In genomic region chr6:42237276-42237805, GRCm38 (mm10) we compare ENCODE assay signal across 39 mouse cellular contexts. TPM values are rescaled to one million over a fixed set of nuclear protein-coding genes. Genes with fewer than 3 reads are reported as not detected.
DNase-seq lines count a peak whose midpoint lies in the region; ATAC-seq lines count a peak whose summit lies in the region.
"Had no signal": no experiment of that assay in that cellular context is flagged by ENCODE, and none has a peak within 500 bp of the region (broad histone marks: within the 10 kb centered on the region; RNA-seq: fewer than 3 reads in every experiment).

No protein-coding gene starts in this region.

- H3K9me3 ChIP-seq in forebrain, embryonic 16.5 days (ENCODE audit: control insufficient read depth, low read length), result no peaks in the 10 kb centered on the region
- H3K9me3 ChIP-seq in forebrain, embryonic 15.5 days, result no peaks in the 10 kb centered on the region
- H3K9me3 ChIP-seq: G1E; hindbrain, embryonic 13.5 days; limb, embryonic 12.5 days; liver, embryonic 15.5 days; midbrain, embryonic 13.5 days had no signal

- H3K9ac ChIP-seq in forebrain, embryonic 16.5 days (replicated peaks; ENCODE audit: low read depth, low read length), result no peak overlapping the region
- no peak overlapping the region for H3K9ac ChIP-seq in forebrain, embryonic 15.5 days (replicated peaks)
- H3K9ac ChIP-seq: hindbrain, embryonic 13.5 days; limb, embryonic 12.5 days; liver, embryonic 15.5 days; midbrain, embryonic 13.5 days had no signal

- peak; percentile 40; the same call in 1 of the 2 replicates for ATAC-seq in forebrain, embryonic 16.5 days
- ATAC-seq in forebrain, embryonic 15.5 days (replicated peaks), result no peak
- ATAC-seq: intestine, embryonic 16.5 days; lung, postnatal 0 days; midbrain, embryonic 13.5 days had no signal

- H3K27ac ChIP-seq in forebrain, embryonic 16.5 days (ENCODE audit: low read length), result no peak overlapping the region
- no peak overlapping the region for H3K27ac ChIP-seq in forebrain, embryonic 15.5 days (replicated peaks)
- H3K27ac ChIP-seq: hindbrain, embryonic 13.5 days; kidney, postnatal 0 days; limb, embryonic 12.5 days; liver, embryonic 15.5 days; macrophage; midbrain, embryonic 13.5 days had no signal

- WGBS in forebrain, embryonic 16.5 days, result 60% methylated on average over 6 of the region's 6 CpGs
- 66% methylated on average over 6 of the region's 6 CpGs for WGBS in forebrain, embryonic 15.5 days

- 0 out of 2 replicates have a peak, but pooled peaks cover 2% of the 10 kb centered on the region for H3K4me1 ChIP-seq in forebrain, embryonic 16.5 days (replicated peaks; ENCODE audit: control insufficient read depth, insufficient read depth, low read length)
- H3K4me1 ChIP-seq in forebrain, embryonic 15.5 days, result no peaks in the 10 kb centered on the region
- H3K4me1 ChIP-seq: hindbrain, embryonic 13.5 days; limb, embryonic 12.5 days; liver, embryonic 15.5 days; midbrain, embryonic 13.5 days had no signal

- intact Hi-C loops in left cerebral cortex, postnatal 10 days (cut with DNase I), result no loop called here

- H3K4me3 ChIP-seq in forebrain, embryonic 16.5 days (replicated peaks; ENCODE audit: low read length), result no peak overlapping the region
- no peak overlapping the region for H3K4me3 ChIP-seq in forebrain, embryonic 15.5 days
- H3K4me3 ChIP-seq: hindbrain, embryonic 13.5 days; limb, embryonic 12.5 days; liver, embryonic 15.5 days; midbrain, embryonic 13.5 days had no signal

- peak; percentile 24 to 47 for DNase-seq in left cerebral cortex, adult 18-20 months (ENCODE audit: low spot score in 2 of 2)
- no peak for DNase-seq in left cerebral cortex, postnatal 10 days (ENCODE audit: extremely low spot score in 1 of 2, low spot score in 2 of 2)
- DNase-seq in right cerebral cortex, adult 18-20 months, result peak; percentile 72
- no peak for DNase-seq in right cerebral cortex, postnatal 4 days
- peak; percentile 66 for DNase-seq in telencephalon, adult 2 months (ENCODE audit: low read depth, low spot score)
- no peak for DNase-seq in cerebellum, adult 18-20 months
- DNase-seq: adrenal gland, adult 8-10 months; cerebellum, adult 9-10 months; cerebellum, postnatal 36 days; gastrocnemius, postnatal 25 days; heart, adult 18-20 months; heart, postnatal 36 days; kidney, adult 8-10 months; kidney, postnatal 4 days; retina, postnatal 1 day had no signal

- H3K4me2 ChIP-seq in forebrain, embryonic 16.5 days (ENCODE audit: low read length), result no peak overlapping the region
- H3K4me2 ChIP-seq in forebrain, embryonic 15.5 days (replicated peaks), result no peak overlapping the region
- H3K4me2 ChIP-seq: heart, embryonic 11.5 days; hindbrain, embryonic 13.5 days; limb, embryonic 12.5 days; liver, embryonic 15.5 days; midbrain, embryonic 13.5 days had no signal

- H3K36me3 ChIP-seq in forebrain, embryonic 16.5 days (ENCODE audit: control insufficient read depth, insufficient read depth), result no peaks in the 10 kb centered on the region
- no peaks in the 10 kb centered on the region for H3K36me3 ChIP-seq in forebrain, embryonic 15.5 days
- H3K36me3 ChIP-seq: G1E; hindbrain, embryonic 13.5 days; limb, embryonic 12.5 days; liver, embryonic 15.5 days; midbrain, embryonic 13.5 days had no signal

- no peaks in the 10 kb centered on the region for H3K27me3 ChIP-seq in forebrain, embryonic 16.5 days (replicated peaks; ENCODE audit: control insufficient read depth, insufficient read depth, low read length)
- no peaks in the 10 kb centered on the region for H3K27me3 ChIP-seq in forebrain, embryonic 15.5 days
- H3K27me3 ChIP-seq: hindbrain, embryonic 13.5 days; limb, embryonic 12.5 days; liver, embryonic 15.5 days; midbrain, embryonic 13.5 days had no signal

RNA-seq across cellular contexts. Expression of gene Gstk1, which starts 8.4 kb away (rescaled TPM):
- polyA plus RNA-seq in forebrain, embryonic 16.5 days (2015; fragmentation: Nextera tagmentation; extraction: Ambion mirVana), result 8.2 and 10.1 TPM in 2 replicates
- 10.7 and 12.0 TPM in 2 replicates for polyA plus RNA-seq in forebrain, embryonic 15.5 days (2015; fragmentation: Nextera tagmentation; extraction: Ambion mirVana)
- total RNA-seq in left cerebral cortex, adult 18-20 months (2021), result 10 to 100 TPM; 11.0 to 14.9 TPM
- total RNA-seq in left cerebral cortex, postnatal 10 days (2021), result 1 to 10 TPM; 5.1 to 7.1 TPM
- polyA plus RNA-seq: G1E had no signal

RNA-seq across cellular contexts. Expression of gene Tas2r144, which starts 22.2 kb away (rescaled TPM):
- not detected in 2 replicates for polyA plus RNA-seq in forebrain, embryonic 16.5 days (2015; fragmentation: Nextera tagmentation; extraction: Ambion mirVana)
- polyA plus RNA-seq in forebrain, embryonic 15.5 days (2015; fragmentation: Nextera tagmentation; extraction: Ambion mirVana), result not detected in 2 replicates
- total RNA-seq in left cerebral cortex, adult 18-20 months (2021), result not detected
- total RNA-seq in left cerebral cortex, postnatal 10 days (2021), result not detected
- total RNA-seq: adrenal gland, adult 8-10 months; adrenal gland, postnatal 4 days; gastrocnemius, adult 18-20 months; gastrocnemius, postnatal 25 days; heart, adult 18-20 months; heart, postnatal 36 days; layer of hippocampus, adult 8-10 months; layer of hippocampus, postnatal 25 days; liver, adult 2 months; megakaryocyte-erythroid progenitor cell, adult 5-6 weeks; monocyte, adult 5-6 weeks had no signal
- polyA plus RNA-seq: embryonic facial prominence, embryonic 11.5 days; G1E; heart, embryonic 11.5 days; heart, embryonic 16.5 days; hindbrain, embryonic 13.5 days; intestine, embryonic 16.5 days; kidney, postnatal 0 days; limb, embryonic 12.5 days; liver, adult 2 months; liver, embryonic 15.5 days; lung, postnatal 0 days; macrophage; midbrain, embryonic 13.5 days; neural tube, embryonic 14.5 days; small intestine, adult 2 months; stomach, embryonic 14.5 days had no signal

RNA-seq across cellular contexts. Expression of gene Tmem139, which starts 24.4 kb away (rescaled TPM):
- 0.21 and 0.24 TPM in 2 replicates for polyA plus RNA-seq in forebrain, embryonic 16.5 days (2015; fragmentation: Nextera tagmentation; extraction: Ambion mirVana)
- polyA plus RNA-seq in forebrain, embryonic 15.5 days (2015; fragmentation: Nextera tagmentation; extraction: Ambion mirVana), result 0.22 and 0.24 TPM in 2 replicates
- total RNA-seq in left cerebral cortex, adult 18-20 months (2021), result not detected
- not detected for total RNA-seq in left cerebral cortex, postnatal 10 days (2021)
- total RNA-seq: gastrocnemius, postnatal 25 days; layer of hippocampus, adult 8-10 months; layer of hippocampus, postnatal 25 days; megakaryocyte-erythroid progenitor cell, adult 5-6 weeks; monocyte, adult 5-6 weeks had no signal
- polyA plus RNA-seq: G1E; heart, embryonic 11.5 days; macrophage; midbrain, embryonic 13.5 days had no signal

RNA-seq across cellular contexts. Expression of gene Casp2, which starts 27.4 kb away (rescaled TPM):
- polyA plus RNA-seq in forebrain, embryonic 16.5 days (2015; fragmentation: Nextera tagmentation; extraction: Ambion mirVana), result 62.1 and 72.2 TPM in 2 replicates
- 61.4 and 62.7 TPM in 2 replicates for polyA plus RNA-seq in forebrain, embryonic 15.5 days (2015; fragmentation: Nextera tagmentation; extraction: Ambion mirVana)
- 10 to 100 TPM; 20.6 to 22.3 TPM for total RNA-seq in left cerebral cortex, adult 18-20 months (2021)
- 10 to 100 TPM; 29.7 to 35.5 TPM for total RNA-seq in left cerebral cortex, postnatal 10 days (2021)

RNA-seq across cellular contexts. Expression of gene Clcn1, which starts 49.1 kb away (rescaled TPM):
- polyA plus RNA-seq in forebrain, embryonic 16.5 days (2015; fragmentation: Nextera tagmentation; extraction: Ambion mirVana), result 1.6 and 2.0 TPM in 2 replicates
- 2.2 and 2.3 TPM in 2 replicates for polyA plus RNA-seq in forebrain, embryonic 15.5 days (2015; fragmentation: Nextera tagmentation; extraction: Ambion mirVana)
- total RNA-seq in left cerebral cortex, adult 18-20 months (2021), result 1 to 10 TPM; 3.8 to 4.0 TPM
- total RNA-seq in left cerebral cortex, postnatal 10 days (2021), result 1 to 10 TPM; 3.9 to 4.8 TPM
- total RNA-seq: megakaryocyte-erythroid progenitor cell, adult 5-6 weeks; monocyte, adult 5-6 weeks had no signal
- polyA plus RNA-seq: G1E; lung, postnatal 0 days; stomach, embryonic 14.5 days had no signal

Comparison
In these comparisons a context has a peak if more than half of its experiments do, and no peak if none do; other contexts are left out.
1. DNase-seq: peak in left cerebral cortex, adult 18-20 months (2 of 2), right cerebral cortex, adult 18-20 months (single experiment) and telencephalon, adult 2 months (single experiment); none in left cerebral cortex, postnatal 10 days (0 of 2), right cerebral cortex, postnatal 4 days (single experiment) and cerebellum, adult 18-20 months (0 of 2).